Mouse (Mus musculus): Measurements from ENCODE around the gene Fam198a.
"Not testable (repeated sequence)": the region's sequence is repeated elsewhere in the genome, so short reads cannot be mapped to it uniquely, and the experiment has no call there.

The Fam198a gene

GRCm38 (mm10) chr9:121982665-121983064 is 31.9 kb downstream of the Fam198a start:
- no peak for DNase-seq

DNA sequence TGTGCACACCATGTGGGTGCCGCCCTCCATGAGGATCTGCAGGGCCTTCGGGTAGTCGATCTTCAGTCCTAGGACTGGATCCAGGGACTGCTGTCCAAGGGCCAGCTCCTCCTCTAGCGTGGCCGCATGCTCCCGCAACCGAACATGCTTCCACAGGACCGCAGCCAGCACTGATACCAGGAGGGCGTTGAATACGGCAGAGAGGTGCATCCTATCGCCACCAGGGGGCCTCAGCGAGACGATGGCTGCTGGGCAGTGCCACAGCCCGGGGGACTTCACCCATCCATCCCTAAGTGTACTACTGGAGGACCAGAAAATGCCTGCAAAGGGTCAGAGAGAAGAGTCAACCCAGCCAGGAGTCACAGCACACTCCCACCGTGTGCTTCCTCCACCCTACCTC is 32.7 kb downstream of the Fam198a start:
- peak; percentile 85 for DNase-seq

- DNase-seq: peak; percentile 78
Measured at GRCm38 (mm10) chr9:121984465-121985461, 34.0 kb downstream of the Fam198a start.

DNA sequence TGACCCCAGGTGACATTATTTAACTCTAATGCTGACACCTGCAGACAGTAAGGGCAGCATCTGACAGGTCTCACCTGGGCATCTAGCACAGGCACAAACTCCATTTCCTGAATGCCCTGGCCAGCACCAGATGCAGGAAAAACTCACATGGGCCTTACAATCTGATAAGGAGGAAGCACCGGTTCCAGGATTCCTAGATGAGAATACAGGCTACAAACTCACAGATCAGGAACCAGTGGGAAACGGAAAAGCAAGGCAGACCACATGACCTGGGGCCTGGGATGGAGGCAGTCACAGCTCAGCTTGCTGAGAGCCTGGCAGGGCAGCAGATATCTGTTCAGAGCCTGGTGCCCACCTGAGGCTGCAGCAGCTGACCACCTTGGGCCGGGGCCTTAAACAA is 38.1 kb downstream of the Fam198a start:
- DNase-seq: no peak

DNA sequence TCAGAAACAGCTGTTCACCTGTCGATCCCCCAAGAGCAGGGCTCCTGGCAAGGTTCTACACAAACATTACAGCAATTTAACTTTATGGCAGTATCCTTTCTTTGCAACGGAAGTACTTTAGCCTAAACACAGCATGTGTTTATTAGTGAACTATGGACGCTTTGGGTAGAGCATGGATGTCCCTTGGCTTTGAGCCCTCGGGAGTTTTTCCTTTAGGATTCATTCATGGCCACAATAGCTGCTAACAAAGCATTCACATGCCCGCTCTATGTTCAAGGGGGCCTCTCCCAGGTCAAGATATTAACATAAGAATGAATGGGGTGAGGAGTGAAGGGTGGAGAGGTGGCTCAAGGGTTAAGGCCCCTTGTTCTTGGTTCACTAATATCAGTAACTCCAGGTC is 38.7 kb downstream of the Fam198a start:
- no peak for DNase-seq

DNA sequence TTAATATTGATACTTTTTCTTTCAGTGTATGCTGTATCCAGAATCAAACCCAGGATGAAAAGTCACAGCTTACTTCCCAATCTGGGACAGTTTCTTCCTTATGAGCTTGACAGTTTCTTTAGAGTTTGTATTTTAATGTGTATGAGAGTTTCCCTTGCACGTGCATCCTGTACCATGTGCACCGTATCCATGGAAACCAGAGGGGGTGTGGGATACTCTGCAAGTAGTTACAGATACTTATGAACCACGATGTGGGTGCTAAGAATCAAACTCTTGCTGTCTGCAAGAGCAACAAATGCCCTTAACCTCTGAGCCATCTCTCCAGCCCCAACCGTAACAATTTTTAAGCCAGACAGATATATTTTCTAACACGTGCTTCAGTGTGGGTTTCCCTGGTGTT is 40.3 kb downstream of the Fam198a start:
- no peak for DNase-seq

DNA sequence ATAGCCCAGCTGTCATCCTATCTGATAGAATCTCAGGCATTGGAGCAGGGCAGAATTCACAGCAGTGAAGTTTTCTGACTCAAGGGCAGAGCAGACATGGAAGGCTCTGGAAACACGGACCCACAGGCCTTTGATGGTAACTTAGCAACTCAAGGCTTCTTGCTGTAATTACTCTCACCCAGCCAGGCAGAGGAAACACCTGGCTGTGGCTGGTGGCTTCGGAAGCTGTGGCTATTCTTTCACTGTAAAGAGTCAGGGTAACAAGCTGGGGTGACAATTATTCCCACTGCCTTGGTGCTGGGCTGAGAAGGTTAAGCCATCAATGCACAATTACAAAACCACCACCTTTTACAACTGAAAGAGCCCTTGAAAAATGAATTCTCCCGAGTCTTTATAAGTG is 42.3 kb downstream of the Fam198a start:
- DNase-seq: no peak

- no peak for DNase-seq
Measured at GRCm38 (mm10) chr9:121995077-121995476, 44.3 kb downstream of the Fam198a start.

DNA sequence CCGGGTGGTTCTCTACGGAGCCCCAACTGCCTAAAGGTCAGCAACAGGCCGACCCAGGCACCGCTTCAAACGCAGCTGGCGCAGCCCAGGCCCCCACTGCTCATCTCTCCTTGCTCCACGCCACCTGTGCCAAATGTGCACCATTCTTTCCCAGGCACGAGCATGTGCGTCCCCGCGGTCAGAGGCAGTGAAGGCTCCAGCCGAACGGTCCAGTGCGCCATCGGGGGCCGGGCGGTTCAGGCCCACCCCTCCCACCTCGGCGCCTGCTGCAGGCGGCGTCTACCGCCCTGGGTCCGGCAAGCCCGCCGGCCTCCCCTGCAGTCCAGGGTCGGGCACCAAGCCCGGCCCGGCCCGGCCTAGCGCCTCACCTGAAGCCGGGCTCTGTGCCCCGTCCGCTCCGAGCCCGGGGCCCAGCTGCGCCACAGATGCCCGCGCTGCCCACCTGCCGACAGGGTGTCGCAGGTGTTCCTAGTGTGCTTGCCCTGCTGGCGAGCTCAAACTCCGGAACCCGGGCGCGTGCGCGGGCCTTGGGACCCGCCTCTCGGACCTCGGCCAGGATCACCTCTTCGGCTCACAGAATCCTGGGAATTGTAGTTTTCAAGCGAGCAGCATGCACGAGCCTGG is 44.8 kb downstream of the Fam198a start:
- DNase-seq: peak; percentile 83

- DNase-seq: no peak
Measured at GRCm38 (mm10) chr9:121997010-121997409, 46.2 kb downstream of the Fam198a start, which contains the start of gene Pomgnt2. Gene Pomgnt2, minus strand, starts transcription at chr9:121997110.

DNA sequence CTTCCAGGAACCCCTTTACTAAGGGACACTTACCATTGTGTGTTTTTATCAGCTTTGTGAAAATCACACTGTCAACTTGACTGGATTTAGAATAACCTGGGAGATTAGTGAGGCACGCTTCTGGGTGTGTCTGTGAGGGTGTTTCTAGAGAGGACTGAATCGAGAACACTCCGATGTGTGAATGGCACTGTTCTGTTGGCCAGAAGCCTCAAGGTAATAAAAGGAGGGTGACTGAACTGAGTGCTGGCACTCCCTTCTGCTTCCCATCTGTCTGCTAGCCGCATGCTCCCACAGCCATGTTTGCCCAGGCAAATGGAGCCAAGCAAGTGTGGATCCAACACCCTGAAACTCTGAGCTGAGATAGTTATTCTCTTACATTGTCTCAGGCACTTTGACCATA is 47.2 kb downstream of the Fam198a start:
- DNase-seq: no peak

- no peak for DNase-seq
Measured at GRCm38 (mm10) chr9:122006175-122006574, 55.4 kb downstream of the Fam198a start.

DNA sequence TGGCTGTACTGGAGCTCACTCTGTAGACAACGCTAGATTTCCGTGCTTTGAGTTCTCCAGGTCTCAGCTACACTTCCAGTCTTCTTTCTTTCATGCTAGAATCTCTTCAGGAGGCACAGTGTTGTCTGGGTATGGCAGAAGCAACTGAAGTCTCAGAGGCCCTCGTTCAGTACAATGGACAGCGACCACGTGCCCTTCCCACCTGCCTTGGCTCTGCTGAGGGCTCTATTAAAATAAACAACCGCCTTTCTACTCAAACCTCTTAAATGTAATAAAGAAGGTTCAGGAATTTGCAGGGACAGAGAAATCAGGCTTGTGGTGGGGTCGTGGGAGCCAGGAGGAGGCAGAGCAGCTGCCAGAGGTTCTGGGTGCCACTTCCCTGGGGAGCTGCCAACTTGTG is 55.8 kb downstream of the Fam198a start:
- peak; percentile 65 for DNase-seq

DNA sequence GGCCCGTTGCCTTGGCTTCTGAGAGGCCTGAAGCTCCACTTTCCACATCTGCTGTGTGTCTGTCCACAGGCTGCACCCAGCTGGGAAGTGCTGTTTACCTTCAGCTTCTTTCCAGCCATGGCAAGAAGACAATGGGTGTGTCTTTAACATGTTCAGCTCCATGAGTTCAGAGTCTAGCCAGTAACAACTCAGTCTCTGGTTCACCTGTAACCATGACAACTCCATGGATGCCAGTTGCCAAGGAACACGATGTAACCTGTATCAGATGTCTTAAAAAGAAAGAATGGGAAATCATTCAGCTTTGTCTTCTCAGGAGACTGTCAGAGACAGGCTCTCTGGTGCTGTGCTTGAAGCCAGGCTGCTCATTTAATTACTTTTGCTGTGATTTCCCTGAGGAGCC is 58.1 kb downstream of the Fam198a start:
- DNase-seq: no peak

DNA sequence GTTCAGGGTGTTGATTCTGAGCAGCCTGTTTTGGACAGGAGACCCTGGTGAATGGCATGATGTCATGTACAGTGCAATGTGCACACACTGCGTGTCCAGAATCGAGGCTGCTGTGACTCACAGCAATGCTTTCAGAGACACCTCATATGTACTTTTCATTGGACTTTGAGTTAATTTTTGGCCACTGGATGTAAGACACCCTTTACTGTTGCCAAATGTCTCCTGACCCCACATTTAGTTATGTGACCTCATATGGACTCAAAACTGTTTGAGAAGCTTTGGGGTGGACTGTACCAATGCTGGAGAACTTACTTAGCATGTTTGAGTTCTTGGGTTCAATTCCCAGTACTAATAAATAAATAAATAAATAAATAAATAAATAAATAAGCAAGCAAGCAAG is 60.0 kb downstream of the Fam198a start:
- no peak for DNase-seq

GRCm38 (mm10) chr9:122012816-122013215 is 62.0 kb downstream of the Fam198a start:
- no peak for DNase-seq

GRCm38 (mm10) chr9:122013629-122014028 is 62.8 kb downstream of the Fam198a start:
- DNase-seq: no peak

DNA sequence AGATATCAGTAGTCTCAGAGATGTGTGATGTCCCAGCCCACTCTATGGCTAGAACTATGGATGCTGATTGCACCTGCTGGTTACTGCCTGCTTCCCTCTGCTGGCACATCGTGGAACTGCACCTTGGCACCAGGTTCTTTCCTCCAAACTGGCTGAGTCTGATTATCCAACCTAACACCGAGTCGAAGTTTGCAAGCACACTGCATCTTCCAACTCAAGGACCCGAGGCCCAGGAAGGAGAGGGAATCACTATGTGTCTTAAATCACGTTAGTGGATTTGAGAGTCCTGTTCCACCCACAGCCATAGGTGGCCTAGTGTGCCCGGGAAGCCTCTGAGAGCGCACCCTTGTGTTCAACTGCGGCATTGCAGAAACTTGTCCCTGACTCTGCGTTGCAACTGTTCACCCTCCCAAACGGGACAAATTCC is 63.5 kb downstream of the Fam198a start:
- DNase-seq: peak; percentile 86

DNA sequence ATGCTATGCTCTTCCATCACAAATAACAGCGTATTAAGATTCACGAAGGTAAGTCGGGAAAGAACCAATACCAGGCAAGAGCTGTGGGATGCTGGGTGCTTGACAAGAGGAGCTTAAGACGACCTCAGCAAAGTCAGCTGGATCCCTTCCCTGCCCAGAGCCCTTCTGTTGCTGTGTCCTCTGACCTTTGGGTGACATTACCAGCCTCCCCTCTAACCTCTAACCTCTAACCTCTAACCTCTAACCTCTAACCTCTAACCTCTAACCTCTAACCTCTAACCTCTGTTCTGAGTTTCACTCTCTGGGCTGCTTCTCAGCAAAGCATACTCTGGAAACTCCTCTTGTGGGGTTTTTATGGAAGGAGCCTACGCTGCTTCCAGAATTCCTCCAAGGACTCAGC is 67.3 kb downstream of the Fam198a start:
- no peak for DNase-seq

GRCm38 (mm10) chr9:122018782-122019395 is 68.1 kb downstream of the Fam198a start:
- peak; percentile 78 for DNase-seq

DNA sequence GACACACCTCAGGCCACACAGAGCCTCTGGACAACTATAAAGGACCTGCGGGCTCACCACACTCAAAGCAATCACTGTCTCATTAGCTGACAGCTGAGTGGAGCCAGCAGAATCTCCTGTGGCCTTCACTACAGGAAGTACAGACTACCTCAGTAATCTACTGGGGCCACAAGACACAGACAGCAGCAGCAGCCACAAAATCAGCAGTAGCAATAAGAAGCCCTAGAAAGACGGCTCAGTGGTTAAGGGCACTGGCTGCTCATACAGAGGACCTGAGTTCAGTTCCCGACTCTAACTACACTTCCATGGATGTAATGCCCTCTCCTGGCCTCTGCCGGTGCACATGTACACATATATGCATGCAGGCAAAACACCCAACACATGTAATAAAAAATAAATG is 69.5 kb downstream of the Fam198a start:
- DNase-seq: no peak

- DNase-seq: not testable (repeated sequence)
Measured at GRCm38 (mm10) chr9:122021171-122021570, 70.4 kb downstream of the Fam198a start.

- no peak for DNase-seq
Measured at GRCm38 (mm10) chr9:122021581-122021980, 70.8 kb downstream of the Fam198a start.

- DNase-seq: peak; percentile 79
Measured at GRCm38 (mm10) chr9:122022776-122023175, 72.0 kb downstream of the Fam198a start.
